Mouse (Mus musculus) limb, embryonic 13.5 days (tissue): ENCODE measurements around the gene Kdm2b. TPM values are rescaled to one million over a fixed set of nuclear protein-coding genes. Genes with fewer than 3 reads are reported as not detected.

Experiments used
- ATAC-seq: fragments of 200-750 bp; cut with Nextera tagmentation; 2 replicates; pipeline ENCODE4 v1.8.0; 2017; ENCODE audit warnings: low read depth, moderate number of reproducible peaks, moderate TSS enrichment; ENCODE audit not compliant: low FRiP score
- H3K27ac ChIP-seq: fragments of 300-500 bp; sonication (generic); 2 replicates; pipeline ENCODE4 v1.5.1; 2015; ENCODE audit warnings: inconsistent platforms, mild to moderate bottlenecking, moderate library complexity
- H3K27me3 ChIP-seq: fragments of 300-500 bp; sonication (generic); 2 replicates; pipeline ENCODE4 v1.6.1; 2015; ENCODE audit warnings: mild to moderate bottlenecking, inconsistent platforms
- H3K36me3 ChIP-seq: fragments of 300-500 bp; sonication (generic); 2 replicates; pipeline ENCODE4 v1.6.1; 2015; ENCODE audit warnings: inconsistent platforms, mild to moderate bottlenecking, moderate library complexity
- H3K4me1 ChIP-seq: fragments of 300-500 bp; sonication (generic); 2 replicates; pipeline ENCODE4 v1.6.1; 2015; ENCODE audit warnings: inconsistent platforms
- H3K4me2 ChIP-seq: fragments of 300-500 bp; sonication (generic); replicated peaks from 2 replicates; pipeline ENCODE4 v1.6.1; 2015; ENCODE audit warnings: inconsistent platforms, mild to moderate bottlenecking, moderate library complexity
- H3K4me3 ChIP-seq: fragments of 300-500 bp; sonication (generic); 2 replicates; pipeline ENCODE4 v1.5.1; 2015; ENCODE audit warnings: moderate library complexity, mild to moderate bottlenecking, inconsistent platforms
- H3K9ac ChIP-seq: fragments of 300-500 bp; sonication (generic); 2 replicates; pipeline ENCODE4 v1.6.1; 2015; ENCODE audit warnings: mild to moderate bottlenecking, inconsistent platforms
- H3K9me3 ChIP-seq: fragments of 300-500 bp; sonication (generic); 2 replicates; pipeline ENCODE4 v1.6.1; 2016; ENCODE audit warnings: inconsistent platforms
- WGBS: fragments of 180-500 bp; shearing (Covaris S2); methylation state at CpG from one replicate; pipeline ENCODE4 v1.1.7; 2015; 5-methylcytosine and 5-hydroxymethylcytosine counted together
- polyA plus RNA-seq: library from polyadenylated mRNA; unstranded; fragments of >200 nt; fragmentation: Nextera tagmentation; extraction: Ambion mirVana; gene quantifications from 2 replicates; pipeline ENCODE4 v1.2.1, GENCODE M21; 2015

Gene Kdm2b
- polyA plus RNA-seq, 1 experiment from 2014 or later: 66.6 TPM

- Histone ChIP-seq H3K27ac (no peak overlapping the region), H3K4me1 (no peaks in the 10 kb centered on the region), H3K4me2 (no peak overlapping the region), H3K36me3 (peaks cover 11% of the 10 kb centered on the region), H3K9ac (no peak overlapping the region), H3K9me3 (no peaks in the 10 kb centered on the region), H3K4me3 (no peak overlapping the region), H3K27me3 (no peaks in the 10 kb centered on the region)
- 82% methylated on average over 6 of the region's 6 CpGs for WGBS
- ATAC-seq: no peak
Observed at GRCm38 (mm10) chr5:122964853-122965252, 24.8 kb downstream of the Kdm2b start.

- Histone ChIP-seq H3K4me3 (no peak overlapping the region), H3K9me3 (no peaks in the 10 kb centered on the region), H3K9ac (no peak overlapping the region), H3K27ac (no peak overlapping the region), H3K4me2 (no peak overlapping the region), H3K4me1 (peaks cover 10% of the 10 kb centered on the region; the same call in 1 of the 2 replicates), H3K27me3 (no peaks in the 10 kb centered on the region), H3K36me3 (peaks cover 11% of the 10 kb centered on the region)
- no peak for ATAC-seq
- WGBS: 56% methylated on average over 3 of the region's 3 CpGs
Observed at GRCm38 (mm10) chr5:122961905-122962304, 27.7 kb downstream of the Kdm2b start.

GRCm38 (mm10) chr5:122959391-122959790, 30.2 kb downstream of the Kdm2b start:
- no peaks in the 10 kb centered on the region for H3K9me3 ChIP-seq
- no peak for ATAC-seq
- H3K4me2 ChIP-seq: no peak overlapping the region
- H3K36me3 ChIP-seq: peaks cover 11% of the 10 kb centered on the region
- H3K4me1 ChIP-seq: peaks cover 17% of the 10 kb centered on the region
- H3K9ac ChIP-seq: no peak overlapping the region
- H3K27me3 ChIP-seq: peaks cover 4% of the 10 kb centered on the region
- H3K4me3 ChIP-seq: no peak overlapping the region
- H3K27ac ChIP-seq: no peak overlapping the region
- 90% methylated on average over 11 of the region's 11 CpGs for WGBS

DNA sequence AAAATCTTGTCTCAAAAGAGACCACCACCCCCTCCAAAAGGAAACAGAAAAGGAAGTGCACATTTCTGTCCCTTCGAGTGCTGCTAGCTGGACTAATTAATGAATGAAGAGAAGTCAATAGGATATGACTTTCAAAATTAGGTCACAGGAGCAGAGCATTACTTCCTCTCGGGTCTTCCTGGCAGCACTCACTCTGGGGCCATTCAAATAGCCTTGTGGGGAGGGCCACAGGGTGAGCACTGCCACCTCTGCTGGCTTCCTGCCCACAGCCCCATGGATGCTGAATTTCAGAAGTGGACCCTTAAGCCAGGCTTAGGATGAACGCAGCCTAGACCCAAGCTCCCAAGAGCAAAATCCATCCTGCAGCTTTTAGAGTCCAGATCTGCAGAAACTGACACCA, 33.6 kb downstream of the Kdm2b start:
- Histone ChIP-seq H3K36me3 (peaks cover 8% of the 10 kb centered on the region), H3K4me2 (no peak overlapping the region), H3K9me3 (no peaks in the 10 kb centered on the region), H3K9ac (no peak overlapping the region), H3K4me1 (peaks cover 35% of the 10 kb centered on the region), H3K27ac (no peak overlapping the region), H3K4me3 (no peak overlapping the region), H3K27me3 (peaks cover 33% of the 10 kb centered on the region)
- no peak for ATAC-seq
- WGBS: 52% methylated on average over 3 of the region's 3 CpGs

DNA sequence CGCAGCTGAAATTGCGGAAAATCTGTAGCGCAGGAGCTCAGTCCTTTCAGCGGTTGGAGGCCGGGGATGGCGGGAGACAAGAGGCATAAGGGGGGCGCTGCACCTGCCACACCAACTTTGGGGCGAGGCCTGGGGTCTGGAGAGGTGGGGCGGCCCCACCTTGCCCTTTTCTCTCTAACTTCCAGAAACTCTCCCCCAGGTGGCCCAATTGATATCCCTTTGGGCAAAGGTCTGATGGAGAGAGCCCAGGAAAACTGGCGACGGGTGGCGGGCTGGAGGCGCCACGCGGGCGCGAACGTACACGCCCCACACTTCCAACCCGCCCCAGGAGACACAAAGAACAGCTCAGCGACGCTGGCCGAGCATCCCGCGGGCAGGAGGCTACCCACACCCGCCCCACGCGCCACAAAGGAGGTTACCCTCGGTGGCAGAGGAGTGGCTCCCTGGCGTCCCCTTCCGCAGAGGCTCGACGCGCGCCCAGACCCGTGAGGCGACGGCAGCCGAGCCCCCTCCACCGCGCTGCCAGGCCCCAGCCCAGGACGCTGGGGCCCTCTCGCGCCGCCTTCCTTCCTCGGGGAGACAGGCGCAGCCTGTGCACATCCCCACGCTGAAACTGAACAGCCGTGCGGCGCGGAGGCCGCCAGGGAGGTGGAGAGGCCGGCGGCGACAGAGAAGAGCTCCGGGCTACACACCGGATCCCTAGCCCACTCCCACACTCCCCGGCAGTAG, 37.5 kb downstream of the Kdm2b start:
- 5% methylated on average over 59 of the region's 59 CpGs for WGBS
- H3K27me3 ChIP-seq: peaks cover 40% of the 10 kb centered on the region
- H3K9ac ChIP-seq: peak overlapping the region; percentile 64
- H3K9me3 ChIP-seq: no peaks in the 10 kb centered on the region
- no peak overlapping the region for H3K27ac ChIP-seq
- H3K4me2 ChIP-seq: peak overlapping the region; percentile 87
- peaks cover 38% of the 10 kb centered on the region for H3K4me1 ChIP-seq
- ATAC-seq: 0 out of 2 replicates have a peak, but pooled peaks have one; percentile 17
- H3K4me3 ChIP-seq: peak overlapping the region; percentile 49
- peaks cover 8% of the 10 kb centered on the region; the same call in 1 of the 2 replicates for H3K36me3 ChIP-seq

DNA sequence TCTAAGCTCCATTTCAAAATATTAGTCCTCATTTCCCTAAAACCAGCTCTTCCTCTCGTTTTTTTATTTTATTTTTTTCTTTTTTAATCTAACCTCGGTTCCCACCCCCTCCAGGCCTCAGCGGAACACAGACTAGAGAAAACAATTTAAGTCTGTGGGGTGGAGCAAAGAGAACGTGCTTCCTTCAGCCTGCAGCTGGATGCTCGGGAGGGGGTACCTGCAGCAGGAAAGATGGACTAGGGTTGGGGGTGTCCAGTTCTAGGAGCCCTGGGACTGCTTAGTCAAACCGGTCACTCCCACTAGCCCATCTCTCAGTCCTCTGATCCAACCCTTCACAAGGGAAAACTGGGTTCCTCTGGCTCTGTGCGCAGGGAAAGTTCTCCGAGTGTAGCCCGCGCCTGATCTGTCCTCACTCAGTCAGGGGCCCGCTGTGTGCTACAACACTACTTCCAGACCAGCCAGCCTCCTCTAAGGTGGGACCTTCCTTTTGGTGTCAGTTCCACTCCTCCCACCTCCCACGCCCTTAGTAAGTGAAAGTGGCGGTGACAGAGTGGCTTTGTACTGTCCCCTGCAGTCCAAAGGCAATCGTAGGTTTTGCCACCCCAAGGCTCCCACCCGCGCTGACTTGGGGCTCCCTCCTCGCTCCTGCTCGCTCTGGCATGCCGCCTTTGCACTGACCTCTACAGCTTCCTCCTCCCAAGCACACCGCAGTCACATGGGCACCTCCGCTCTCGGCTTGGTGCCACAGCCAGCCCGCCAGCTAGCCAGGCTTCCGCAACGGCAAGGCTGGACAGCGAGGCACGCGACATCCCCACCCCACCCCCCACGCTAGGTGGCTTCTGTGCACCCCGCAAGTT, 38.3 kb downstream of the Kdm2b start:
- peak overlapping the region; percentile 64 for H3K9ac ChIP-seq

GRCm38 (mm10) chr5:122950329-122950953, 39.2 kb downstream of the Kdm2b start:
- peaks cover 29% of the 10 kb centered on the region for H3K4me1 ChIP-seq
- H3K27ac ChIP-seq: no peak overlapping the region
- WGBS: 22% methylated on average over 23 of the region's 23 CpGs

More for the DNA sequence above, 38.3 kb downstream of the Kdm2b start:
- Histone ChIP-seq H3K9me3 (no peaks in the 10 kb centered on the region), H3K36me3 (peaks cover 14% of the 10 kb centered on the region; the same call in 1 of the 2 replicates), H3K4me1 (peaks cover 31% of the 10 kb centered on the region), H3K27me3 (peaks cover 40% of the 10 kb centered on the region), H3K4me2 (peak overlapping the region; percentile 87), H3K27ac (no peak overlapping the region), H3K4me3 (peak overlapping the region; percentile 49)
- 9% methylated on average over 30 of the region's 30 CpGs for WGBS
- peak; percentile 48 for ATAC-seq

DNA sequence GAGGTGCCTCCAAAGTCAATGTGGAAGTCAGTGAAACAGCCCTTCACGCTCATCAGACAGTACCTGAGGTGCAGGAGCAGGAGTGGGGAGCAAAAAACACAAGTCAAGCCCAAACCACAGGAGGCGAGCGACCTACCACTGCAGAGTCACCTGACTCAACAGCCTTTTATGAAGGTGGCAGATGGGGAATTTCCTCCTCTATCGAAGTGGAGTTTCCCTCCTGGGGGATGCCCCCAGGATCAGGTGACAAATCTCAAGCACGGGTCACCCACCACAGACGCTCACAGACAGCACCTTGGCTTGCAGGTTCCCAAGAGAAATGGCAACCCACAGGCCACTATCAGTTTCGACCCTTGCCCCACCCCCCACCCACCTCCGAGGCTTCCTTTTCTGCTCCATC, 40.5 kb downstream of the Kdm2b start:
- Histone ChIP-seq H3K4me3 (no peak overlapping the region), H3K9ac (no peak overlapping the region), H3K4me2 (no peak overlapping the region), H3K36me3 (peaks cover 14% of the 10 kb centered on the region; the same call in 1 of the 2 replicates), H3K27me3 (peaks cover 33% of the 10 kb centered on the region), H3K4me1 (peaks cover 29% of the 10 kb centered on the region), H3K9me3 (no peaks in the 10 kb centered on the region), H3K27ac (no peak overlapping the region)
- WGBS: 76% methylated on average over 8 of the region's 8 CpGs
- no peak for ATAC-seq

More at GRCm38 (mm10) chr5:122950329-122950953, 39.2 kb downstream of the Kdm2b start:
- peak; percentile 64; the same call in 1 of the 2 replicates for ATAC-seq
- Histone ChIP-seq H3K27me3 (peaks cover 40% of the 10 kb centered on the region), H3K4me2 (peak overlapping the region; percentile 87), H3K4me3 (peak overlapping the region; percentile 49), H3K9me3 (no peaks in the 10 kb centered on the region), H3K36me3 (peaks cover 14% of the 10 kb centered on the region; the same call in 1 of the 2 replicates), H3K9ac (peak overlapping the region; percentile 43)

GRCm38 (mm10) chr5:122947534-122947933, 42.1 kb downstream of the Kdm2b start:
- WGBS: 82% methylated on average over 12 of the region's 12 CpGs

GRCm38 (mm10) chr5:122938676-122939075, 50.9 kb downstream of the Kdm2b start:
- Histone ChIP-seq H3K4me2 (no peak overlapping the region), H3K27me3 (no peaks in the 10 kb centered on the region), H3K4me1 (peaks cover 7% of the 10 kb centered on the region; the same call in 1 of the 2 replicates), H3K9me3 (no peaks in the 10 kb centered on the region), H3K27ac (no peak overlapping the region), H3K36me3 (peaks cover 12% of the 10 kb centered on the region), H3K4me3 (no peak overlapping the region), H3K9ac (no peak overlapping the region)
- no peak for ATAC-seq
- 79% methylated on average over 3 of the region's 3 CpGs for WGBS

More at GRCm38 (mm10) chr5:122947534-122947933, 42.1 kb downstream of the Kdm2b start:
- Histone ChIP-seq H3K9ac (no peak overlapping the region), H3K4me3 (no peak overlapping the region), H3K36me3 (peaks cover 14% of the 10 kb centered on the region), H3K27me3 (peaks cover 18% of the 10 kb centered on the region), H3K4me2 (no peak overlapping the region), H3K4me1 (peaks cover 25% of the 10 kb centered on the region), H3K27ac (no peak overlapping the region), H3K9me3 (no peaks in the 10 kb centered on the region)
- no peak for ATAC-seq

- Histone ChIP-seq H3K36me3 (peaks cover 13% of the 10 kb centered on the region), H3K4me3 (no peak overlapping the region), H3K4me2 (no peak overlapping the region), H3K9me3 (no peaks in the 10 kb centered on the region), H3K27ac (no peak overlapping the region), H3K4me1 (peaks cover 7% of the 10 kb centered on the region; the same call in 1 of the 2 replicates), H3K9ac (no peak overlapping the region), H3K27me3 (no peaks in the 10 kb centered on the region)
- 76% methylated on average over 4 of the region's 4 CpGs for WGBS
- ATAC-seq: no peak
Observed at GRCm38 (mm10) chr5:122937958-122938540, 51.6 kb downstream of the Kdm2b start.
